22 mouse cellular contexts compared by ENCODE assay signal in the genomic region with DNA sequence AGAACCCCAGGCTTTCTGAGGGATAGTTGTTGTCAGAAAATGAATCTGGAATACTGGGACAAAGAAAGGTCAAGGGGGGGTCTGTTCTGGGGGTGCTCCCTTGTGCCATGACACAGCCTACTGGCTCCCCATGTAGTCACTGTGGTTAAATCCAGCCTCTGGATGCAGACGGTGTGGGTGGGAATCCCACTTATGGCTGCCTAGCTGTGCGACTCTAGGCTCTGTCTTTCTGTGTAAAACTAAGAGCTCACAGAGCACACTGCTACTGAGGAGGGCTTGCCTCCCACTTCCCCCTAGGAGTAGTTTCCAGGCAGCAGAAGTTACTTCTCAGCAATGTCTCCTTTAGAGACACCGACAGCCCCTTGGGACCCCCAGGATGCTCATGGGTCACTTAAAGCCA. TPM values are rescaled to one million over a fixed set of nuclear protein-coding genes. Genes with fewer than 3 reads are reported as not detected.
DNase-seq lines count a peak whose midpoint lies in the region; ATAC-seq and TF ChIP-seq lines count a peak whose summit lies in the region.
"Had no signal": no experiment of that assay in that cellular context is flagged by ENCODE, and none has a peak within 500 bp of the region (broad histone marks: within the 10 kb centered on the region; RNA-seq: fewer than 3 reads in every experiment).

No protein-coding gene starts in this region.

- no peaks in the 10 kb centered on the region for H3K9me3 ChIP-seq in heart, postnatal 0 days (replicated peaks; ENCODE audit: control insufficient read depth, low read length)
- H3K9me3 ChIP-seq in CH12.LX (replicated peaks; ENCODE audit: low read length) = peaks cover 9% of the 10 kb centered on the region
- no peaks in the 10 kb centered on the region for H3K9me3 ChIP-seq in liver, embryonic 15.5 days (replicated peaks)
- H3K9me3 ChIP-seq: hindbrain, embryonic 13.5 days had no signal

- no peaks in the 10 kb centered on the region for H3K36me3 ChIP-seq in heart, postnatal 0 days (replicated peaks; ENCODE audit: control insufficient read depth, insufficient read depth, low read length)
- no peaks in the 10 kb centered on the region for H3K36me3 ChIP-seq in CH12.LX (replicated peaks in 1 of 2; ENCODE audit: control insufficient read depth in 1 of 2, insufficient read depth in 1 of 2, low read length in 1 of 2)
- no peaks in the 10 kb centered on the region for H3K36me3 ChIP-seq in liver, embryonic 15.5 days (replicated peaks)
- H3K36me3 ChIP-seq: embryonic facial prominence, embryonic 10.5 days; hindbrain, embryonic 13.5 days had no signal

- ATAC-seq in heart, postnatal 0 days (ENCODE audit: insufficient read depth, low read depth) = no peak
- no peak for ATAC-seq in liver, embryonic 15.5 days (ENCODE audit: insufficient read depth)
- ATAC-seq in activated CD4-positive, CD25-positive, alpha-beta regulatory T cell, adult 4 months = no peak
- ATAC-seq: forebrain, embryonic 14.5 days had no signal

- 65% methylated on average over 3 of the region's 3 CpGs for WGBS in heart, postnatal 0 days
- WGBS in liver, embryonic 15.5 days (ENCODE audit: insufficient replicate concordance) = 73% methylated on average over 3 of the region's 3 CpGs

- no peak overlapping the region for H3K4me2 ChIP-seq in heart, postnatal 0 days (ENCODE audit: low read depth, low read length)
- H3K4me2 ChIP-seq in CH12.LX (ENCODE audit: insufficient read depth, low read depth, poor library complexity, severe bottlenecking) = no peak overlapping the region
- 0 out of 2 replicates have a peak overlapping the region, but pooled peaks have one; percentile 8 for H3K4me2 ChIP-seq in liver, embryonic 15.5 days
- H3K4me2 ChIP-seq: hindbrain, embryonic 13.5 days had no signal

- H3K9ac ChIP-seq in heart, postnatal 0 days (replicated peaks; ENCODE audit: low read depth, low read length) = no peak overlapping the region
- H3K9ac ChIP-seq in CH12.LX (ENCODE audit: insufficient read depth, low read depth) = no peak overlapping the region
- H3K9ac ChIP-seq in liver, embryonic 15.5 days = peak overlapping the region; percentile 25; the same call in 1 of the 2 replicates
- H3K9ac ChIP-seq: hindbrain, embryonic 13.5 days had no signal

- in situ Hi-C loops in CH12.LX (cut with MboI; ENCODE audit: low pct_ligation_motif_present, low pct_unique_long_range_greater_than_20kb, low sequenced_read_pairs) = no loop called here

- no peak for DNase-seq in heart, postnatal 0 days (ENCODE audit: low spot score)
- DNase-seq in heart, adult 8-10 months (ENCODE audit: low spot score) = no peak
- DNase-seq in CH12.LX (ENCODE audit: extremely low read depth) = peak; percentile 41
- DNase-seq in urinary bladder, postnatal 14 days (ENCODE audit: low spot score) = no peak
- DNase-seq in cerebellum, adult 18-20 months = no peak
- DNase-seq: adrenal gland, postnatal 25 days; cerebellum, postnatal 36 days; kidney, adult 11 months; kidney, postnatal 14 days; midbrain, embryonic 14.5 days; retina, postnatal 1 day; right cerebral cortex, postnatal 4 days; thymus, adult 2 months had no signal

- no peak for TF ChIP-seq RAD21 in CH12.LX (IDR thresholded peaks at IDR 0.05; ENCODE audit: low read depth, low read length)

- TF ChIP-seq CTCF in heart, postnatal 0 days (IDR thresholded peaks at IDR 0.05; ENCODE audit: low read depth) = no peak
- TF ChIP-seq CTCF in CH12.LX (conservative IDR thresholded peaks at IDR 0.05 in 1 of 2, IDR thresholded peaks at IDR 0.05 in 1 of 2; ENCODE audit: low read depth in 2 of 2, low read length in 2 of 2) = no peak
- TF ChIP-seq CTCF in cortical plate, adult 2 months (IDR thresholded peaks at IDR 0.05; ENCODE audit: extremely low read depth, insufficient read depth, low read length) = no peak

- TF ChIP-seq EP300 in heart, postnatal 0 days (IDR thresholded peaks at IDR 0.05; ENCODE audit: low read depth) = no peak
- no peak for TF ChIP-seq EP300 in CH12.LX (IDR thresholded peaks at IDR 0.05; ENCODE audit: low read length)

- H3K4me1 ChIP-seq in heart, postnatal 0 days (ENCODE audit: control insufficient read depth, insufficient read depth) = peaks cover 15% of the 10 kb centered on the region
- H3K4me1 ChIP-seq in CH12.LX (ENCODE audit: control insufficient read depth in 1 of 2, insufficient read depth in 2 of 2) = peaks cover 33 to 58% of the 10 kb centered on the region in 2 experiments
- H3K4me1 ChIP-seq in cortical plate, adult 2 months (ENCODE audit: control insufficient read depth, insufficient read depth, low read length) = peaks cover 3% of the 10 kb centered on the region; the same call in 1 of the 2 replicates
- H3K4me1 ChIP-seq in liver, embryonic 15.5 days (replicated peaks) = peaks cover 97% of the 10 kb centered on the region

- H3K4me3 ChIP-seq in heart, postnatal 0 days (ENCODE audit: low read depth, low read length) = no peak overlapping the region
- no peak overlapping the region for H3K4me3 ChIP-seq in CH12.LX (replicated peaks in 1 of 3; ENCODE audit: low read depth in 2 of 3, low read length in 2 of 3, poor library complexity in 1 of 3)
- no peak overlapping the region for H3K4me3 ChIP-seq in cortical plate, adult 2 months (ENCODE audit: insufficient read depth, low read length)
- H3K4me3 ChIP-seq in liver, embryonic 15.5 days (replicated peaks) = no peak overlapping the region
- H3K4me3 ChIP-seq: embryonic facial prominence, embryonic 10.5 days; erythroblast, embryonic 14.5 days; hindbrain, embryonic 13.5 days had no signal

- peaks cover 24% of the 10 kb centered on the region for H3K27me3 ChIP-seq in heart, postnatal 0 days (ENCODE audit: control insufficient read depth, insufficient read depth, low read length)
- peaks cover 27% of the 10 kb centered on the region for H3K27me3 ChIP-seq in CH12.LX (replicated peaks)
- peaks cover 7% of the 10 kb centered on the region for H3K27me3 ChIP-seq in liver, embryonic 15.5 days

- H3K27ac ChIP-seq in heart, postnatal 0 days (ENCODE audit: low read depth) = peak overlapping the region; percentile 31; the same call in 1 of the 2 replicates
- no peak overlapping the region for H3K27ac ChIP-seq in CH12.LX (ENCODE audit: insufficient read depth, low read depth)
- peak overlapping the region; percentile 37; the same call in 1 of the 2 replicates for H3K27ac ChIP-seq in cortical plate, adult 2 months (ENCODE audit: insufficient read depth, low read length)
- peak overlapping the region; percentile 80 for H3K27ac ChIP-seq in liver, embryonic 15.5 days (replicated peaks)
- H3K27ac ChIP-seq: embryonic facial prominence, embryonic 10.5 days; hindbrain, embryonic 13.5 days had no signal

- no peaks in the 10 kb centered on the region for H3K79me2 ChIP-seq in CH12.LX (replicated peaks; ENCODE audit: control insufficient read depth, extremely low read depth, insufficient read depth, poor library complexity, severe bottlenecking)

- no peak for TF ChIP-seq POLR2A in CH12.LX (IDR thresholded peaks at IDR 0.05; ENCODE audit: low read depth, low read length)
- no peak for TF ChIP-seq POLR2A in cortical plate, adult 2 months (IDR thresholded peaks at IDR 0.05; ENCODE audit: extremely low read depth, insufficient read depth, low read length)

- dilution Hi-C loops in CH12.LX (cut with MboI; ENCODE audit: extremely low pct_ligation_motif_present, extremely low pct_unique_long_range_greater_than_20kb, low sequenced_read_pairs) = no loop called here

RNA-seq across cellular contexts. Expression of gene Tnfaip2, which starts 6.1 kb away (rescaled TPM):
- 12.5 and 14.8 TPM in 2 replicates for total RNA-seq in heart, postnatal 0 days (2014; rRNA removed; ENCODE audit: low replicate concordance)
- polyA plus RNA-seq in heart, postnatal 0 days (2015; fragmentation: Nextera tagmentation; extraction: Ambion mirVana) = 8.9 and 9.5 TPM in 2 replicates
- 10 to 100 TPM; 25.2 to 49.3 (median 41.6) TPM for total RNA-seq in heart, adult 8-10 months (2022)
- total RNA-seq in CH12.LX (2012; rRNA removed) (0.93 and 1.0 TPM in 2 replicates), CH12.LX (2014; rRNA removed) (0.65 and 1.4 TPM in 2 replicates)
- 2.5 and 2.6 TPM in 2 replicates for polyA plus RNA-seq in CH12.LX (2012; ENCODE audit: insufficient read length, low read depth)
- 0.66 and 0.79 TPM in 2 replicates for polyA plus RNA-seq in cortical plate, adult 2 months (2012; rRNA removed)
- 70.3 and 79.5 TPM in 2 replicates for polyA plus RNA-seq in liver, embryonic 15.5 days (2015; fragmentation: Nextera tagmentation; extraction: Ambion mirVana)
- not detected for polyA plus RNA-seq in activated CD4-positive, CD25-positive, alpha-beta regulatory T cell, adult 4 months (2017; shearing (Covaris generic))

RNA-seq across cellular contexts. Expression of gene Exoc3l4, which starts 19.4 kb away (rescaled TPM):
- total RNA-seq in heart, postnatal 0 days (2014; rRNA removed; ENCODE audit: low replicate concordance) = 7.9 and 51.6 TPM in 2 replicates
- polyA plus RNA-seq in heart, postnatal 0 days (2015; fragmentation: Nextera tagmentation; extraction: Ambion mirVana) = 8.5 and 9.8 TPM in 2 replicates
- 1 to 10 TPM; 2.1 to 3.6 (median 3.0) TPM for total RNA-seq in heart, adult 8-10 months (2022)
- total RNA-seq in CH12.LX (2012; rRNA removed) = 0.29 and 0.85 TPM in 2 replicates
- total RNA-seq in CH12.LX (2014; rRNA removed) = 0.80 and 1.2 TPM in 2 replicates
- polyA plus RNA-seq in CH12.LX (2012; ENCODE audit: insufficient read length, low read depth) = 0.56 and 0.81 TPM in 2 replicates
- 2.4 and 2.5 TPM in 2 replicates for polyA plus RNA-seq in cortical plate, adult 2 months (2012; rRNA removed)
- polyA plus RNA-seq in liver, embryonic 15.5 days (2015; fragmentation: Nextera tagmentation; extraction: Ambion mirVana) = 22.5 and 23.5 TPM in 2 replicates
- polyA plus RNA-seq in activated CD4-positive, CD25-positive, alpha-beta regulatory T cell, adult 4 months (2017; shearing (Covaris generic)) = not detected

RNA-seq across cellular contexts. Expression of gene Lbhd2, which starts 29.6 kb away (rescaled TPM):
- not detected in 2 replicates for total RNA-seq in heart, postnatal 0 days (2014; rRNA removed; ENCODE audit: low replicate concordance)
- polyA plus RNA-seq in heart, postnatal 0 days (2015; fragmentation: Nextera tagmentation; extraction: Ambion mirVana) = not detected in 2 replicates
- not detected for total RNA-seq in heart, adult 8-10 months (2022)
- not detected in 2 replicates for total RNA-seq in CH12.LX (2012; rRNA removed)
- total RNA-seq in CH12.LX (2014; rRNA removed) = not detected in 2 replicates
- polyA plus RNA-seq in CH12.LX (2012; ENCODE audit: insufficient read length, low read depth) = not detected in 2 replicates
- 0.45 and 1.4 TPM in 2 replicates for polyA plus RNA-seq in cortical plate, adult 2 months (2012; rRNA removed)
- not detected in 2 replicates for polyA plus RNA-seq in liver, embryonic 15.5 days (2015; fragmentation: Nextera tagmentation; extraction: Ambion mirVana)
- polyA plus RNA-seq in activated CD4-positive, CD25-positive, alpha-beta regulatory T cell, adult 4 months (2017; shearing (Covaris generic)) = not detected
- total RNA-seq: gastrocnemius, adult 18-20 months; heart, adult 18-20 months had no signal
- polyA plus RNA-seq: embryonic facial prominence, embryonic 10.5 days; erythroblast, embryonic 14.5 days had no signal

RNA-seq across cellular contexts. Expression of gene Gm266, which starts 49.5 kb away (rescaled TPM):
- 4.0 and 4.3 TPM in 2 replicates for total RNA-seq in heart, postnatal 0 days (2014; rRNA removed; ENCODE audit: low replicate concordance)
- polyA plus RNA-seq in heart, postnatal 0 days (2015; fragmentation: Nextera tagmentation; extraction: Ambion mirVana) = 0.85 and 1.3 TPM in 2 replicates
- total RNA-seq in heart, adult 8-10 months (2022) = under 1 TPM in 2 of 4 experiments, not detected in 2; 0.22 to 0.35 TPM
- total RNA-seq in CH12.LX (2012; rRNA removed) = not detected in 2 replicates
- not detected in 2 replicates for total RNA-seq in CH12.LX (2014; rRNA removed)
- not detected in 2 replicates for polyA plus RNA-seq in CH12.LX (2012; ENCODE audit: insufficient read length, low read depth)
- 6.3 and 9.1 TPM in 2 replicates for polyA plus RNA-seq in cortical plate, adult 2 months (2012; rRNA removed)
- polyA plus RNA-seq in liver, embryonic 15.5 days (2015; fragmentation: Nextera tagmentation; extraction: Ambion mirVana) = 0.56 and 0.62 TPM in 2 replicates
- polyA plus RNA-seq in activated CD4-positive, CD25-positive, alpha-beta regulatory T cell, adult 4 months (2017; shearing (Covaris generic)) = not detected
- total RNA-seq: adrenal gland, postnatal 25 days; heart, adult 18-20 months had no signal
- polyA plus RNA-seq: erythroblast, embryonic 14.5 days had no signal

RNA-seq across cellular contexts. Expression of gene Cdc42bpb, which starts 58.7 kb away (rescaled TPM):
- total RNA-seq in heart, postnatal 0 days (2014; rRNA removed; ENCODE audit: low replicate concordance) = 119 and 147 TPM in 2 replicates
- 13.9 and 18.2 TPM in 2 replicates for polyA plus RNA-seq in heart, postnatal 0 days (2015; fragmentation: Nextera tagmentation; extraction: Ambion mirVana)
- total RNA-seq in heart, adult 8-10 months (2022) = 10 to 100 TPM; 45.5 to 59.7 (median 53.9) TPM
- 20.6 and 25.4 TPM in 2 replicates for total RNA-seq in CH12.LX (2012; rRNA removed)
- total RNA-seq in CH12.LX (2014; rRNA removed) = 12.9 and 16.7 TPM in 2 replicates
- 22.9 and 29.7 TPM in 2 replicates for polyA plus RNA-seq in CH12.LX (2012; ENCODE audit: insufficient read length, low read depth)
- polyA plus RNA-seq in cortical plate, adult 2 months (2012; rRNA removed) = 195 and 201 TPM in 2 replicates
- polyA plus RNA-seq in liver, embryonic 15.5 days (2015; fragmentation: Nextera tagmentation; extraction: Ambion mirVana) = 6.6 and 9.4 TPM in 2 replicates
- polyA plus RNA-seq in activated CD4-positive, CD25-positive, alpha-beta regulatory T cell, adult 4 months (2017; shearing (Covaris generic)) = under 1 TPM; 0.25 to 0.27 TPM
